Mouse (Mus musculus) adrenal gland, postnatal 14 days (tissue): ENCODE measurements around the gene Olfr132. TPM values are rescaled to one million over a fixed set of nuclear protein-coding genes. Genes with fewer than 3 reads are reported as not detected.
"Not testable (repeated sequence)": the region's sequence is repeated elsewhere in the genome, so short reads cannot be mapped to it uniquely, and the experiment has no call there.

Experiments used
- DNase-seq: peaks from one replicate; pipeline ENCODE4 v3.0.0; 2021; ENCODE audit warnings: mixed read lengths
- long read RNA-seq, 2 experiments: library from polyadenylated mRNA; stranded (forward); transcript quantifications; one replicate each; pipeline ENCODE4 v2.0.0; 2021
- total RNA-seq: library from RNA; stranded (reverse); gene quantifications from 2 replicates; pipeline ENCODE4 v1.2.3, GENCODE M21; 2021

The Olfr132 gene
- total RNA-seq: not detected in 2 replicates
- long read RNA-seq, experiment 1: 0 reads
- long read RNA-seq, experiment 2: 0 reads

GRCm38 (mm10) chr17:38134426-38134825, at the start of gene Olfr132:
Gene Olfr132 (minus strand): TSS chr17:38134526.
- DNase-seq: no peak

- no peak for DNase-seq
These were observed 36.8 kb upstream of the Olfr132 start, which contains the start of gene Olfr134 for GRCm38 (mm10) chr17:38171088-38171487. Gene Olfr134 (plus strand): TSS chr17:38171388.

- no peak for DNase-seq
These were observed 10.7 kb upstream of the Olfr132 start, which contains the start of gene Olfr133 for GRCm38 (mm10) chr17:38144981-38145380. Gene Olfr133 (plus strand): TSS chr17:38145281.

GRCm38 (mm10) chr17:38125371-38125770, 9.0 kb downstream of the Olfr132 start:
- not testable (repeated sequence) for DNase-seq

GRCm38 (mm10) chr17:38124199-38124598, 10.1 kb downstream of the Olfr132 start:
- DNase-seq: not testable (repeated sequence)

GRCm38 (mm10) chr17:38088593-38088992, 45.7 kb downstream of the Olfr132 start, which contains the start of gene Olfr131:
Gene Olfr131 (minus strand): TSS chr17:38088693.
- DNase-seq: no peak

- no peak for DNase-seq
These were observed 52.0 kb downstream of the Olfr132 start for GRCm38 (mm10) chr17:38082364-38082763.

Other genes with a start within 250 kb of the Olfr132 start
- not detected in 2 replicates for gene Olfr127, start 234.1 kb downstream of the Olfr132 start, total RNA-seq
- not detected in 2 replicates for gene Olfr128, start 214.0 kb downstream of the Olfr132 start, total RNA-seq
- not detected in 2 replicates for gene Olfr761, start 181.4 kb downstream of the Olfr132 start, total RNA-seq
- not detected in 2 replicates for gene Olfr129, start 74.4 kb downstream of the Olfr132 start, total RNA-seq
- not detected in 2 replicates for gene Olfr130, start 70.6 kb downstream of the Olfr132 start, total RNA-seq
- not detected in 2 replicates for gene Olfr131, start 45.8 kb downstream of the Olfr132 start, total RNA-seq
- not detected in 2 replicates for gene Olfr133, start 10.8 kb upstream of the Olfr132 start, total RNA-seq
- gene Olfr134, start 36.9 kb upstream of the Olfr132 start, total RNA-seq: not detected in 2 replicates
- not detected in 2 replicates for gene Olfr135, start 69.8 kb upstream of the Olfr132 start, total RNA-seq
- gene Olfr138, start 126.5 kb upstream of the Olfr132 start, total RNA-seq: not detected in 2 replicates
- not detected in 2 replicates for gene Olfr137, start 173.0 kb upstream of the Olfr132 start, total RNA-seq
- not detected in 2 replicates for gene Olfr136, start 195.3 kb upstream of the Olfr132 start, total RNA-seq